Mouse (Mus musculus) liver, embryonic 14.5 days (tissue): ENCODE measurements around the gene Xlr3c. TPM values are rescaled to one million over a fixed set of nuclear protein-coding genes. Genes with fewer than 3 reads are reported as not detected.
"Not testable (repeated sequence)": the region's sequence is repeated elsewhere in the genome, so short reads cannot be mapped to it uniquely, and the experiment has no call there.

Experiments used
- ATAC-seq: fragments of 200-750 bp; cut with Nextera tagmentation; 2 replicates; pipeline ENCODE4 v1.8.0; 2017; ENCODE audit warnings: moderate number of reproducible peaks, mild to moderate bottlenecking, moderate library complexity; ENCODE audit not compliant: insufficient read depth
- DNase-seq, 3 experiments: peaks; one replicate each; pipeline ENCODE4 v3.0.0-alpha.2; 2012 to 2013; ENCODE audit warnings: low read depth in 3 of 3, low spot score in 3 of 3
- H3K27ac ChIP-seq: fragments of 300-500 bp; sonication (generic); 2 replicates; pipeline ENCODE4 v1.5.1; 2014; ENCODE audit warnings: moderate library complexity, mild to moderate bottlenecking, control low read depth, inconsistent platforms
- H3K27me3 ChIP-seq: fragments of 300-500 bp; sonication (generic); 2 replicates; pipeline ENCODE4 v1.6.1; 2014; ENCODE audit warnings: mild to moderate bottlenecking, low read length, moderate library complexity; ENCODE audit not compliant: control insufficient read depth, insufficient read depth
- H3K36me3 ChIP-seq: fragments of 300-500 bp; sonication (generic); replicated peaks from 2 replicates; pipeline ENCODE4 v1.6.1; 2014; ENCODE audit warnings: low read depth; ENCODE audit not compliant: control insufficient read depth, insufficient read depth
- H3K4me1 ChIP-seq, 2 experiments: fragments of 200-500 bp in 1 of 2; fragments of 300-500 bp in 1 of 2; sonication (generic) in 1 of 2; replicated peaks; 2 replicates each; pipeline ENCODE4 v1.6.1; 2012 to 2014; ENCODE audit warnings: antibody characterized with exemption in 1 of 2, inconsistent platforms in 1 of 2, low read length in 1 of 2; ENCODE audit not compliant: control insufficient read depth in 2 of 2, insufficient read depth in 2 of 2
- H3K4me2 ChIP-seq: fragments of 300-500 bp; sonication (generic); 2 replicates; pipeline ENCODE4 v1.6.1; 2014; ENCODE audit warnings: low read depth, mild to moderate bottlenecking, control low read depth, moderate library complexity
- H3K4me3 ChIP-seq, 2 experiments: fragments of 200-500 bp in 1 of 2; fragments of 300-500 bp in 1 of 2; sonication (generic) in 1 of 2; 2 replicates each; pipeline ENCODE4 v1.5.1; 2012 to 2014; ENCODE audit warnings: low read depth in 2 of 2, low read length in 2 of 2, mild to moderate bottlenecking in 2 of 2, control low read depth in 1 of 2, inconsistent platforms in 1 of 2, moderate library complexity in 1 of 2; ENCODE audit not compliant: insufficient read depth in 1 of 2
- H3K9ac ChIP-seq: fragments of 300-500 bp; sonication (generic); replicated peaks from 2 replicates; pipeline ENCODE4 v1.6.1; 2014; ENCODE audit warnings: mild to moderate bottlenecking, control low read depth, moderate library complexity
- H3K9me3 ChIP-seq: fragments of 300-500 bp; sonication (generic); 2 replicates; pipeline ENCODE4 v1.6.1; 2016; ENCODE audit warnings: low read length, mixed read lengths; ENCODE audit not compliant: control insufficient read depth
- CTCF ChIP-seq: IDR thresholded peaks from 2 replicates; pipeline ENCODE4 v1.5.1; 2016; ENCODE audit warnings: antibody characterized with exemption, low read depth, control low read depth
- EP300 ChIP-seq: IDR thresholded peaks from 2 replicates; pipeline ENCODE4 v1.6.1; 2016; ENCODE audit warnings: antibody characterized with exemption, low read depth
- WGBS: fragments of 180-500 bp; shearing (Covaris S2); extraction: QIAGEN DNeasy Blood & Tissue Kit; methylation state at CpG from one replicate; pipeline ENCODE4 v1.1.7; 2014; ENCODE audit not compliant: insufficient replicate concordance; 5-methylcytosine and 5-hydroxymethylcytosine counted together
- polyA plus RNA-seq, 2 experiments: library from polyadenylated mRNA; depleted of rRNA in 1 of 2; stranded (reverse) in 1 of 2; unstranded in 1 of 2; fragments of >200 nt; fragmentation: Nextera tagmentation in 1 of 2; extraction: Ambion mirVana in 1 of 2; gene quantifications; 2 replicates each; pipeline versions ENCODE4 v1.2.1 to v1.2.3; 2012 to 2014

The Xlr3c gene
- polyA plus RNA-seq (2012; rRNA removed) (not detected in 2 replicates), polyA plus RNA-seq (2014; fragmentation: Nextera tagmentation; extraction: Ambion mirVana) (not detected in 2 replicates)

GRCm38 (mm10) chrX:73265270-73265669, at the start of gene Xlr3c:
TSS of gene Xlr3c (minus strand) at chrX:73265390.
- not testable (repeated sequence) for H3K27me3 ChIP-seq, H3K36me3 ChIP-seq, H3K9me3 ChIP-seq, ATAC-seq, H3K4me1 ChIP-seq, H3K27ac ChIP-seq, H3K4me2 ChIP-seq, DNase-seq, H3K4me3 ChIP-seq, H3K9ac ChIP-seq
- 67% methylated on average over 14 of the region's 14 CpGs for WGBS

- DNase-seq (peak in 2 of 3 experiments; percentile 1 to 9), ATAC-seq (no peak)
- Histone ChIP-seq H3K27me3 (no peaks in the 10 kb centered on the region), H3K9ac (no peak overlapping the region), H3K4me2 (no peak overlapping the region), H3K4me3 (no peak overlapping the region), H3K4me1 (no peaks in the 10 kb centered on the region), H3K27ac (no peak overlapping the region), H3K36me3 (no peaks in the 10 kb centered on the region), H3K9me3 (no peaks in the 10 kb centered on the region)
- 18% methylated on average over 3 of the region's 3 CpGs for WGBS
- peak; percentile 34; the same call in 1 of the 2 replicates for TF ChIP-seq CTCF
- no peak for TF ChIP-seq EP300
Measured at GRCm38 (mm10) chrX:73312522-73312921, 47.3 kb upstream of the Xlr3c start.

GRCm38 (mm10) chrX:73295745-73296144, 30.6 kb upstream of the Xlr3c start:
- not testable (repeated sequence) for H3K4me3 ChIP-seq, H3K9ac ChIP-seq, H3K4me1 ChIP-seq, ATAC-seq, H3K27ac ChIP-seq, H3K4me2 ChIP-seq, H3K27me3 ChIP-seq, DNase-seq, H3K9me3 ChIP-seq, H3K36me3 ChIP-seq
- 47% methylated on average over 7 of the region's 10 CpGs for WGBS

GRCm38 (mm10) chrX:73292876-73293275, 27.7 kb upstream of the Xlr3c start, which contains the start of the genes Xlr5a and Xlr5c:
TSS of gene Xlr5a (minus strand) at chrX:73292976.
TSS of gene Xlr5c (minus strand) at chrX:73292976.
- WGBS: 72% methylated on average over 12 of the region's 17 CpGs
- H3K27ac ChIP-seq, H3K4me1 ChIP-seq, H3K4me2 ChIP-seq, H3K9ac ChIP-seq, H3K27me3 ChIP-seq, H3K36me3 ChIP-seq, DNase-seq, ATAC-seq, H3K4me3 ChIP-seq, H3K9me3 ChIP-seq: not testable (repeated sequence)

- ATAC-seq: not testable (repeated sequence)
Measured at GRCm38 (mm10) chrX:73262428-73262827, 2.8 kb downstream of the Xlr3c start.

GRCm38 (mm10) chrX:73242821-73243325, 22.3 kb downstream of the Xlr3c start, which contains the start of gene Xlr4c:
TSS of gene Xlr4c (minus strand) at chrX:73243130.
- H3K4me3 ChIP-seq, ATAC-seq, H3K27me3 ChIP-seq, H3K4me1 ChIP-seq, H3K9me3 ChIP-seq, H3K9ac ChIP-seq, DNase-seq, H3K36me3 ChIP-seq, H3K4me2 ChIP-seq, H3K27ac ChIP-seq: not testable (repeated sequence)
- WGBS: 61% methylated on average over 13 of the region's 14 CpGs

More at GRCm38 (mm10) chrX:73262428-73262827, 2.8 kb downstream of the Xlr3c start:
- H3K4me2 ChIP-seq, H3K9ac ChIP-seq, H3K27ac ChIP-seq, H3K27me3 ChIP-seq, DNase-seq, H3K36me3 ChIP-seq, H3K4me3 ChIP-seq, H3K4me1 ChIP-seq, H3K9me3 ChIP-seq: not testable (repeated sequence)
- WGBS: 61% methylated on average over 1 of the region's 2 CpGs
